Mouse (Mus musculus): ENCODE measurements around the gene Tctn1.

GRCm38 (mm10) chr5:122218928-122219327 is 45.3 kb downstream of the Tctn1 start:
- TF ChIP-seq CTCF (IDR thresholded peaks at IDR 0.05; ENCODE audit: low read depth, low read length) (no peak), TAL1 (conservative IDR thresholded peaks at IDR 0.05; ENCODE audit: low read depth, low read length) (no peak)
